Mouse (Mus musculus) stomach, embryonic 15.5 days (tissue): ENCODE data around the gene Tssk1. TPM values are rescaled to one million over a fixed set of nuclear protein-coding genes. Genes with fewer than 3 reads are reported as not detected.

ENCODE experiments used
- ATAC-seq: fragments of 200-750 bp; cut with Nextera tagmentation; 2 replicates; pipeline ENCODE4 v1.8.0; 2017; ENCODE audit warnings: low read depth, moderate number of reproducible peaks, moderate TSS enrichment; ENCODE audit not compliant: insufficient read depth, low FRiP score
- H3K27ac ChIP-seq: fragments of 300-500 bp; sonication (generic); 2 replicates; pipeline ENCODE4 v1.5.1; 2015; ENCODE audit warnings: mild to moderate bottlenecking, inconsistent platforms
- H3K27me3 ChIP-seq: fragments of 300-500 bp; sonication (generic); replicated peaks from 2 replicates; pipeline ENCODE4 v1.6.1; 2015; ENCODE audit warnings: inconsistent platforms
- H3K36me3 ChIP-seq: fragments of 300-500 bp; sonication (generic); 2 replicates; pipeline ENCODE4 v1.6.1; 2015; ENCODE audit warnings: inconsistent platforms
- H3K4me1 ChIP-seq: fragments of 300-500 bp; sonication (generic); 2 replicates; pipeline ENCODE4 v1.6.1; 2015; ENCODE audit warnings: inconsistent platforms
- H3K4me2 ChIP-seq: fragments of 300-500 bp; sonication (generic); 2 replicates; pipeline ENCODE4 v1.6.1; 2015; ENCODE audit warnings: mild to moderate bottlenecking, inconsistent platforms
- H3K4me3 ChIP-seq: fragments of 300-500 bp; sonication (generic); replicated peaks from 2 replicates; pipeline ENCODE4 v1.5.1; 2015; ENCODE audit warnings: inconsistent platforms
- H3K9ac ChIP-seq: fragments of 300-500 bp; sonication (generic); 2 replicates; pipeline ENCODE4 v1.6.1; 2015; ENCODE audit warnings: inconsistent platforms
- H3K9me3 ChIP-seq: fragments of 300-500 bp; sonication (generic); 2 replicates; pipeline ENCODE4 v1.6.1; 2016; ENCODE audit warnings: inconsistent platforms
- WGBS: fragments of 180-500 bp; shearing (Covaris S2); methylation state at CpG from one replicate; pipeline ENCODE4 v1.1.7; 2015; 5-methylcytosine and 5-hydroxymethylcytosine counted together
- polyA plus RNA-seq: library from polyadenylated mRNA; unstranded; fragments of >200 nt; fragmentation: Nextera tagmentation; extraction: Ambion mirVana; gene quantifications from 2 replicates; pipeline ENCODE4 v1.2.1, GENCODE M21; 2015

The Tssk1 gene
- polyA plus RNA-seq, 1 experiment from 2014 or later = not detected

GRCm38 (mm10) chr16:17911052-17911595, 17.1 kb downstream of the Tssk1 start, which contains the start of gene Ess2:
TSS of gene Ess2 (minus strand) at chr16:17911348.
- H3K4me2 ChIP-seq = peak within 1 kb of the TSS; percentile 83
- 0% methylated on average over 35 of the region's 35 CpGs for WGBS
- H3K9me3 ChIP-seq = no peaks in the 10 kb centered on the region

GRCm38 (mm10) chr16:17914307-17915249, 20.6 kb downstream of the Tssk1 start, which contains the start of gene Gsc2:
TSS of gene Gsc2 (minus strand) at chr16:17915059.
- peaks cover 63% of the 10 kb centered on the region for H3K27me3 ChIP-seq
- WGBS = under 1% methylated on average over 105 of the region's 106 CpGs
- no peak within 1 kb of the TSS for H3K27ac ChIP-seq
- no peak within 1 kb of the TSS for H3K9ac ChIP-seq
- peak within 1 kb of the TSS; percentile 76 for H3K4me2 ChIP-seq
- no peak for ATAC-seq
- peak within 1 kb of the TSS; percentile 41 for H3K4me3 ChIP-seq
- H3K36me3 ChIP-seq = no peaks in the 10 kb centered on the region
- no peaks in the 10 kb centered on the region for H3K9me3 ChIP-seq
- peaks cover 22% of the 10 kb centered on the region for H3K4me1 ChIP-seq

More at GRCm38 (mm10) chr16:17911052-17911595, 17.1 kb downstream of the Tssk1 start, which contains the start of gene Ess2:
- Histone ChIP-seq H3K27ac (peak within 1 kb of the TSS; percentile 68; the same call in 1 of the 2 replicates), H3K36me3 (peaks cover 30% of the 10 kb centered on the region), H3K9ac (peak within 1 kb of the TSS; percentile 51), H3K27me3 (peaks cover 45% of the 10 kb centered on the region), H3K4me1 (peaks cover 22% of the 10 kb centered on the region), H3K4me3 (peak within 1 kb of the TSS; percentile 71)
- peak; percentile 94 for ATAC-seq

- Histone ChIP-seq H3K27me3 (peaks cover 34% of the 10 kb centered on the region), H3K36me3 (peaks cover 2% of the 10 kb centered on the region; the same call in 1 of the 2 replicates), H3K9ac (peak overlapping the region; percentile 34; the same call in 1 of the 2 replicates), H3K27ac (no peak overlapping the region), H3K4me2 (peak overlapping the region; percentile 81), H3K9me3 (no peaks in the 10 kb centered on the region), H3K4me1 (peaks cover 21% of the 10 kb centered on the region), H3K4me3 (0 out of 2 replicates have a peak overlapping the region, but pooled peaks have one; percentile 2)
- no peak for ATAC-seq
- WGBS = 15% methylated on average over 20 of the region's 20 CpGs
Measured at GRCm38 (mm10) chr16:17920586-17920985, 26.6 kb downstream of the Tssk1 start.

- peaks cover 23% of the 10 kb centered on the region for H3K4me1 ChIP-seq
- 2% methylated on average over 47 of the region's 47 CpGs for WGBS
- peak; percentile 95 for ATAC-seq
Measured at GRCm38 (mm10) chr16:17921325-17922162, 27.5 kb downstream of the Tssk1 start.

GRCm38 (mm10) chr16:17922163-17922538, 28.1 kb downstream of the Tssk1 start:
- peaks cover 18% of the 10 kb centered on the region for H3K27me3 ChIP-seq
- peaks cover 12% of the 10 kb centered on the region; the same call in 1 of the 2 replicates for H3K36me3 ChIP-seq
- H3K9me3 ChIP-seq = no peaks in the 10 kb centered on the region
- H3K9ac ChIP-seq = peak overlapping the region; percentile 60; the same call in 1 of the 2 replicates
- peaks cover 29% of the 10 kb centered on the region for H3K4me1 ChIP-seq
- under 1% methylated on average over 14 of the region's 14 CpGs for WGBS
- peak overlapping the region; percentile 67; the same call in 1 of the 2 replicates for H3K27ac ChIP-seq
- H3K4me2 ChIP-seq = peak overlapping the region; percentile 81
- H3K4me3 ChIP-seq = peak overlapping the region; percentile 76
- no peak; the same call in 1 of the 2 replicates for ATAC-seq

More at GRCm38 (mm10) chr16:17921325-17922162, 27.5 kb downstream of the Tssk1 start:
- Histone ChIP-seq H3K4me3 (peak overlapping the region; percentile 76), H3K27me3 (peaks cover 24% of the 10 kb centered on the region), H3K9me3 (no peaks in the 10 kb centered on the region), H3K36me3 (peaks cover 12% of the 10 kb centered on the region; the same call in 1 of the 2 replicates), H3K9ac (peak overlapping the region; percentile 60; the same call in 1 of the 2 replicates), H3K4me2 (peak overlapping the region; percentile 81), H3K27ac (peak overlapping the region; percentile 93)

GRCm38 (mm10) chr16:17927351-17928082, 33.5 kb downstream of the Tssk1 start:
- ATAC-seq = peak; percentile 8; the same call in 1 of the 2 replicates
- peaks cover 20% of the 10 kb centered on the region for H3K4me1 ChIP-seq
- under 1% methylated on average over 71 of the region's 72 CpGs for WGBS

GRCm38 (mm10) chr16:17928087-17928580, 34.1 kb downstream of the Tssk1 start, which contains the start of gene Slc25a1:
TSS of gene Slc25a1 (minus strand) at chr16:17928219.
- peak within 1 kb of the TSS; percentile 94 for H3K4me3 ChIP-seq
- no peaks in the 10 kb centered on the region for H3K9me3 ChIP-seq
- under 1% methylated on average over 47 of the region's 47 CpGs for WGBS
- peak within 1 kb of the TSS; percentile 99 for H3K4me2 ChIP-seq
- H3K36me3 ChIP-seq = peaks cover 12% of the 10 kb centered on the region; the same call in 1 of the 2 replicates
- H3K4me1 ChIP-seq = peaks cover 16% of the 10 kb centered on the region
- no peaks in the 10 kb centered on the region for H3K27me3 ChIP-seq
- peak within 1 kb of the TSS; percentile 76 for H3K9ac ChIP-seq
- peak; percentile 83 for ATAC-seq
- peak within 1 kb of the TSS; percentile 95 for H3K27ac ChIP-seq

More at GRCm38 (mm10) chr16:17927351-17928082, 33.5 kb downstream of the Tssk1 start:
- H3K9ac ChIP-seq = peak overlapping the region; percentile 76
- no peaks in the 10 kb centered on the region for H3K27me3 ChIP-seq
- peak overlapping the region; percentile 95 for H3K27ac ChIP-seq
- H3K9me3 ChIP-seq = no peaks in the 10 kb centered on the region
- H3K4me2 ChIP-seq = peak overlapping the region; percentile 99
- peaks cover 12% of the 10 kb centered on the region; the same call in 1 of the 2 replicates for H3K36me3 ChIP-seq
- peak overlapping the region; percentile 94 for H3K4me3 ChIP-seq

GRCm38 (mm10) chr16:17928627-17929104, 34.6 kb downstream of the Tssk1 start:
- WGBS = under 1% methylated on average over 9 of the region's 9 CpGs
- H3K9ac ChIP-seq = 0 out of 2 replicates have a peak overlapping the region, but pooled peaks have one; percentile 76
- peaks cover 16% of the 10 kb centered on the region for H3K4me1 ChIP-seq
- no peaks in the 10 kb centered on the region for H3K9me3 ChIP-seq
- H3K4me3 ChIP-seq = peak overlapping the region; percentile 94
- peaks cover 12% of the 10 kb centered on the region; the same call in 1 of the 2 replicates for H3K36me3 ChIP-seq
- peak overlapping the region; percentile 99 for H3K4me2 ChIP-seq
- no peaks in the 10 kb centered on the region for H3K27me3 ChIP-seq
- peak; percentile 61 for ATAC-seq
- peak overlapping the region; percentile 95 for H3K27ac ChIP-seq

GRCm38 (mm10) chr16:17929211-17929610, 35.2 kb downstream of the Tssk1 start:
- WGBS = 19% methylated on average over 2 of the region's 2 CpGs
- Histone ChIP-seq H3K4me3 (no peak overlapping the region), H3K27ac (peak overlapping the region; percentile 95; the same call in 1 of the 2 replicates), H3K9ac (no peak overlapping the region), H3K9me3 (no peaks in the 10 kb centered on the region), H3K27me3 (no peaks in the 10 kb centered on the region), H3K4me1 (peaks cover 16% of the 10 kb centered on the region), H3K36me3 (peaks cover 12% of the 10 kb centered on the region; the same call in 1 of the 2 replicates), H3K4me2 (0 out of 2 replicates have a peak overlapping the region, but pooled peaks have one; percentile 99)
- no peak for ATAC-seq

GRCm38 (mm10) chr16:17929631-17930030, 35.6 kb downstream of the Tssk1 start:
- H3K9ac ChIP-seq = no peak overlapping the region
- H3K27ac ChIP-seq = no peak overlapping the region
- no peaks in the 10 kb centered on the region for H3K9me3 ChIP-seq
- no peak overlapping the region for H3K4me2 ChIP-seq
- ATAC-seq = no peak
- H3K27me3 ChIP-seq = no peaks in the 10 kb centered on the region
- peaks cover 16% of the 10 kb centered on the region for H3K4me1 ChIP-seq
- 72% methylated on average over 2 of the region's 2 CpGs for WGBS
- H3K4me3 ChIP-seq = no peak overlapping the region
- H3K36me3 ChIP-seq = peaks cover 12% of the 10 kb centered on the region; the same call in 1 of the 2 replicates
